In the genomic region with DNA sequence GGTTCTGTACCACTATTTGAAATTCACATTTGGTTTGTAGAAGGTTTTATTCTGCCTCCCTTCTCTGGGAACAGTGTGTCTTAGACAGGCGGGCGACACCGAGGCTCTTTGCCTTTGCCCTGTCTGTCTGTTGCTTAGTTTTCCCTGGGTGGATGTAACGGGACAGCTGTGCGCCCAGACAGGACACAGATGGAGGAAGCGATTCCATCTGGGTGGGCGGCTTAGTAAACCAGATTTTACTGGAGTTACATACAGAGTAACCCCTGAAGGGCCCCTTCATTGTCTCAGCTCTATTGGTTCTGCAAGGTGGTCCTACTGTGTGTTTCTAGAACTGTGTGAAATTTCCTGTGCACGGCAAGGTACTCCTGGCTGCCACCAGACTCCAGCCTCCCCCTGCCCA, we compare ENCODE assay signal across 9 mouse cellular contexts.
DNase-seq lines count a peak whose midpoint lies in the region; TF ChIP-seq lines count a peak whose summit lies in the region.
"Had no signal": no experiment of that assay in that cellular context is flagged by ENCODE, and none has a peak within 500 bp of the region (broad histone marks: within the 10 kb centered on the region; RNA-seq: fewer than 3 reads in every experiment).

No protein-coding gene starts in this region.

- H3K27ac ChIP-seq in ES-Bruce4 (ENCODE audit: insufficient read depth, low read length): no peak overlapping the region
- H3K27ac ChIP-seq in layer of hippocampus, adult 2 months: 0 out of 2 replicates have a peak overlapping the region, but pooled peaks have one; percentile 10
- H3K27ac ChIP-seq in heart, adult 2 months: no peak overlapping the region

- peak; percentile 49 to 61 for DNase-seq in cerebellum, postnatal 10 days
- DNase-seq in cerebellum, adult 9-10 months: no peak
- peak; percentile 28 to 44 for DNase-seq in kidney, postnatal 4 days
- DNase-seq in kidney, adult 11 months: no peak
- peak; percentile 32 to 67 for DNase-seq in layer of hippocampus, adult 2 months (ENCODE audit: low spot score in 2 of 2)
- DNase-seq in spleen, postnatal 36 days (ENCODE audit: low spot score in 2 of 2): no peak
- no peak for DNase-seq in heart, adult 2 months

- no peaks in the 10 kb centered on the region for H3K4me1 ChIP-seq in ES-Bruce4 (ENCODE audit: control insufficient read depth, insufficient read depth, low read length)
- no peaks in the 10 kb centered on the region for H3K4me1 ChIP-seq in heart, adult 2 months (ENCODE audit: control insufficient read depth, insufficient read depth, low read length)

- no peaks in the 10 kb centered on the region for H3K79me2 ChIP-seq in heart, adult 2 months (replicated peaks; ENCODE audit: control insufficient read depth, insufficient read depth, low read length)

- no peak for TF ChIP-seq CTCF in ES-Bruce4 (IDR thresholded peaks at IDR 0.05; ENCODE audit: low read depth, low read length)
- no peak for TF ChIP-seq CTCF in layer of hippocampus, adult 2 months (conservative IDR thresholded peaks at IDR 0.05)
- TF ChIP-seq CTCF in heart, adult 2 months (IDR thresholded peaks at IDR 0.05): no peak

- H3K4me3 ChIP-seq in ES-Bruce4 (ENCODE audit: low read depth, low read length): 0 out of 2 replicates have a peak overlapping the region, but pooled peaks have one; percentile 14
- no peak overlapping the region for H3K4me3 ChIP-seq in layer of hippocampus, adult 2 months
- H3K4me3 ChIP-seq in heart, adult 2 months: no peak overlapping the region
- H3K4me3 ChIP-seq: erythroblast, embryonic 14.5 days had no signal

- H3K9me3 ChIP-seq in ES-Bruce4 (replicated peaks; ENCODE audit: control insufficient read depth, insufficient read depth, low read length, poor library complexity, severe bottlenecking): no peaks in the 10 kb centered on the region

- WGBS in heart, adult 2 months: 51% methylated on average over 8 of the region's 8 CpGs

- no peaks in the 10 kb centered on the region for H3K36me3 ChIP-seq in ES-Bruce4 (ENCODE audit: control insufficient read depth, insufficient read depth, low read length, poor library complexity, severe bottlenecking)
- no peaks in the 10 kb centered on the region for H3K36me3 ChIP-seq in heart, adult 2 months (ENCODE audit: control insufficient read depth, insufficient read depth, low read length)

- no peak for TF ChIP-seq POLR2A in ES-Bruce4 (IDR thresholded peaks at IDR 0.05; ENCODE audit: insufficient read depth, low read length)
- TF ChIP-seq POLR2A in heart, adult 2 months (IDR thresholded peaks at IDR 0.05; ENCODE audit: insufficient read depth, low read depth, low read length): no peak

- TF ChIP-seq EP300 in ES-Bruce4 (IDR thresholded peaks at IDR 0.05; ENCODE audit: insufficient read depth, low read depth, low read length): no peak
- TF ChIP-seq EP300 in heart, adult 2 months (IDR thresholded peaks at IDR 0.05; ENCODE audit: insufficient read depth, low read depth, low read length): no peak

- no peak overlapping the region for H3K9ac ChIP-seq in ES-Bruce4 (ENCODE audit: low read depth, poor library complexity, severe bottlenecking)
- no peak overlapping the region for H3K9ac ChIP-seq in heart, adult 2 months (ENCODE audit: low read depth, low read length)

- intact Hi-C loops in heart, adult 2 months (cut with DNase I): no loop called here

- H3K27me3 ChIP-seq in ES-Bruce4 (ENCODE audit: control insufficient read depth, insufficient read depth, low read length, poor library complexity, severe bottlenecking): no peaks in the 10 kb centered on the region; the same call in 1 of the 2 replicates
- no peaks in the 10 kb centered on the region for H3K27me3 ChIP-seq in heart, adult 2 months (ENCODE audit: control insufficient read depth, insufficient read depth, low read length)

Comparison
In these comparisons a context has a peak if more than half of its experiments do, and no peak if none do; other contexts are left out.
1. DNase-seq: peak in cerebellum, postnatal 10 days (2 of 2), kidney, postnatal 4 days (2 of 2) and layer of hippocampus, adult 2 months (2 of 2); none in cerebellum, adult 9-10 months (single experiment), kidney, adult 11 months (single experiment), spleen, postnatal 36 days (0 of 2) and heart, adult 2 months (0 of 2).